Mouse (Mus musculus) brain, adult 2 months (tissue): ENCODE data around the gene Pik3cb.
A peak's percentile ranks its signal among the peaks of the same experiment; 100 is the strongest.

Source experiments
- DNase-seq: peaks from one replicate; pipeline ENCODE4 v3.0.0; 2011; ENCODE audit warnings: low read depth, low spot score

Gene Pik3cb

GRCm38 (mm10) chr9:99081718-99082117 lies 58.7 kb downstream of the Pik3cb start:
- DNase-seq = no peak

- no peak for DNase-seq
Observed at GRCm38 (mm10) chr9:99081308-99081707, 59.1 kb downstream of the Pik3cb start.

- no peak for DNase-seq
Observed at GRCm38 (mm10) chr9:99080657-99081056, 59.8 kb downstream of the Pik3cb start.

GRCm38 (mm10) chr9:99074462-99074861 lies 66.0 kb downstream of the Pik3cb start:
- DNase-seq = no peak

- no peak for DNase-seq
Observed at GRCm38 (mm10) chr9:99072538-99072937, 67.9 kb downstream of the Pik3cb start.

- DNase-seq = peak; percentile 64
Observed at GRCm38 (mm10) chr9:99065311-99065710, 75.1 kb downstream of the Pik3cb start.

- peak; percentile 69 for DNase-seq
Observed at GRCm38 (mm10) chr9:99064216-99064615, 76.2 kb downstream of the Pik3cb start.

- peak; percentile 93 for DNase-seq
Observed at GRCm38 (mm10) chr9:99062544-99062943, 77.9 kb downstream of the Pik3cb start.

GRCm38 (mm10) chr9:99057751-99058150 lies 82.7 kb downstream of the Pik3cb start:
- peak; percentile 80 for DNase-seq

GRCm38 (mm10) chr9:99049760-99050159 lies 90.7 kb downstream of the Pik3cb start:
- no peak for DNase-seq

GRCm38 (mm10) chr9:99048724-99049250 lies 91.6 kb downstream of the Pik3cb start:
- DNase-seq = peak; percentile 44

- peak; percentile 81 for DNase-seq
Observed at GRCm38 (mm10) chr9:99044761-99045160, 95.7 kb downstream of the Pik3cb start.

GRCm38 (mm10) chr9:99042641-99043040 lies 97.8 kb downstream of the Pik3cb start:
- no peak for DNase-seq

GRCm38 (mm10) chr9:99041994-99042393 lies 98.4 kb downstream of the Pik3cb start:
- no peak for DNase-seq

GRCm38 (mm10) chr9:99035575-99035974 lies 104.8 kb downstream of the Pik3cb start, which contains the start of gene Gm1123:
Gene Gm1123, minus strand, starts transcription at chr9:99035715.
- no peak for DNase-seq

GRCm38 (mm10) chr9:99034111-99034510 lies 106.3 kb downstream of the Pik3cb start:
- DNase-seq = no peak

- DNase-seq = no peak
Observed at GRCm38 (mm10) chr9:99032031-99032430, 108.4 kb downstream of the Pik3cb start.

- no peak for DNase-seq
Observed at GRCm38 (mm10) chr9:99021751-99022150, 118.7 kb downstream of the Pik3cb start.

GRCm38 (mm10) chr9:99021166-99021565 lies 119.3 kb downstream of the Pik3cb start:
- no peak for DNase-seq

GRCm38 (mm10) chr9:99017679-99018078 lies 122.7 kb downstream of the Pik3cb start:
- no peak for DNase-seq

GRCm38 (mm10) chr9:99016759-99017158 lies 123.7 kb downstream of the Pik3cb start:
- peak; percentile 43 for DNase-seq

- DNase-seq = no peak
Observed at GRCm38 (mm10) chr9:99016301-99016700, 124.1 kb downstream of the Pik3cb start.

GRCm38 (mm10) chr9:99009898-99010199 lies 130.6 kb downstream of the Pik3cb start:
- no peak for DNase-seq
